Mouse (Mus musculus) G1E (cell line): ENCODE measurements at regions not wholly inside any gene's neighbourhood (a gene's known extent, or its start where the extent isn't known, plus 50 kb on each side); places are given as distances from the start of the nearest gene placed in this dataset.

Source experiments
- CTCF ChIP-seq: IDR thresholded peaks from 2 replicates; pipeline ENCODE4 v1.5.1; 2012; ENCODE audit warnings: low read depth, low read length, inconsistent platforms, mixed read lengths
- POLR2AphosphoS5 ChIP-seq: IDR thresholded peaks from 2 replicates; pipeline ENCODE4 v1.6.1; 2012; ENCODE audit warnings: low read depth, low read length, inconsistent platforms; ENCODE audit not compliant: insufficient replicate concordance

- TF ChIP-seq CTCF (no peak), POLR2AphosphoS5 (no peak)
Observed at GRCm38 (mm10) chr14:89230482-89230881, 759.3 kb upstream of the Pcdh20 start.
